In the genomic region with DNA sequence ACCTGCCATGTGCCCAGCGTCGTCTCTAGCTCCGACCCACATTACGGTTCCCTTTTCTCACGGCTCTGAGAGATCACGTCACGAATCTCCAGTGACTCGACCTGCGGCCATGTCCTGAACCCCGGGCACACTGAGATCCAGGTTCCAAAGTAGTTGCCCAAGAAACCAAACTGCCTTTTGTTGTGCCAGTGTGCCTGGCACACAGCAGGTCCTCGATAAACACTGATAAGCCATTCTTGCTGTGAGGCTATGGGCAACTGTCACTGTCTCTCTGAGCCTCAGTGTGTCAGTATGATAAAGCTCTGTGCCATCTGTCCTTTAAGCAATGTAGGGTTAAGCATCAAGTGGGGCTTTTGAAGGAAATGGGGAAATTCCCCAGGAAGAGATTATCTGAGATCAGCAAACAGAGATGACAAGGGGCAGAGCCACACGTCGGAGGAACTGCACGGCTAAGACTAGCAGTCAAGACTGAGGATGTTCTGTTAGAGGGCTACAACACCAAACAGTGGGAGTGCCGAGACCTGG, we compare ENCODE assay signal across 20 mouse cellular contexts. TPM values are rescaled to one million over a fixed set of nuclear protein-coding genes. Genes with fewer than 3 reads are reported as not detected.
A peak's percentile ranks its signal among the peaks of the same experiment; 100 is the strongest.
DNase-seq lines count a peak whose midpoint lies in the region; ATAC-seq and TF ChIP-seq lines count a peak whose summit lies in the region.
"Had no signal": no experiment of that assay in that cellular context is flagged by ENCODE, and none has a peak within 500 bp of the region (broad histone marks: within the 10 kb centered on the region; RNA-seq: fewer than 3 reads in every experiment).

No protein-coding gene starts in this region.

- H3K36me3 ChIP-seq in heart, postnatal 0 days (replicated peaks; ENCODE audit: control insufficient read depth, insufficient read depth, low read length): no peaks in the 10 kb centered on the region
- no peaks in the 10 kb centered on the region for H3K36me3 ChIP-seq in macrophage (ENCODE audit: inconsistent target)
- H3K36me3 ChIP-seq: embryonic facial prominence, embryonic 15.5 days; forebrain, embryonic 12.5 days; intestine, embryonic 15.5 days had no signal

- ATAC-seq in heart, postnatal 0 days (ENCODE audit: insufficient read depth, low read depth): no peak
- ATAC-seq in frontal cortex, adult (ENCODE audit: low TSS enrichment): no peak
- ATAC-seq: intestine, embryonic 15.5 days had no signal

- H3K4me3 ChIP-seq in heart, postnatal 0 days (ENCODE audit: low read depth, low read length): no peak overlapping the region
- peak overlapping the region; percentile 1 for H3K4me3 ChIP-seq in bone marrow, adult 2 months (replicated peaks; ENCODE audit: control insufficient read depth, low read depth, low read length)
- H3K4me3 ChIP-seq in macrophage (ENCODE audit: inconsistent target): no peak overlapping the region
- H3K4me3 ChIP-seq: embryonic facial prominence, embryonic 15.5 days; forebrain, embryonic 12.5 days; intestine, embryonic 15.5 days had no signal

- no peaks in the 10 kb centered on the region for H3K9me3 ChIP-seq in heart, postnatal 0 days (replicated peaks; ENCODE audit: control insufficient read depth, low read length)
- H3K9me3 ChIP-seq: embryonic facial prominence, embryonic 15.5 days; forebrain, embryonic 12.5 days; intestine, embryonic 15.5 days had no signal

- DNase-seq in heart, postnatal 0 days (ENCODE audit: low spot score): no peak
- no peak for DNase-seq in heart, adult 8-10 months (ENCODE audit: low spot score)
- peak; percentile 78 for DNase-seq in CD4-positive helper T cell, adult 2 months (ENCODE audit: low read depth, low spot score)
- no peak for DNase-seq in adrenal gland, postnatal 25 days
- DNase-seq in layer of hippocampus, postnatal 36 days: no peak
- DNase-seq: cerebellum, adult 11-12 months; heart, postnatal 36 days; kidney, postnatal 14 days; layer of hippocampus, adult 9-11 months; midbrain, embryonic 14.5 days; thymus, adult 18-20 months had no signal

- H3K27ac ChIP-seq in heart, postnatal 0 days (ENCODE audit: low read depth): peak overlapping the region; percentile 6; the same call in 1 of the 2 replicates
- 0 out of 2 replicates have a peak overlapping the region, but pooled peaks have one; percentile 8 for H3K27ac ChIP-seq in bone marrow, adult 2 months (ENCODE audit: control insufficient read depth, insufficient read depth, low read depth, low read length, poor library complexity)
- H3K27ac ChIP-seq in macrophage: peak overlapping the region; percentile 27
- H3K27ac ChIP-seq: embryonic facial prominence, embryonic 15.5 days; forebrain, embryonic 12.5 days; intestine, embryonic 15.5 days; liver, embryonic 14.5 days had no signal

- TF ChIP-seq CTCF in heart, postnatal 0 days (IDR thresholded peaks at IDR 0.05; ENCODE audit: low read depth): no peak
- TF ChIP-seq CTCF in bone marrow, adult 2 months (IDR thresholded peaks at IDR 0.05; ENCODE audit: control insufficient read depth, insufficient read depth, low read length): no peak

- no peak overlapping the region for H3K4me2 ChIP-seq in heart, postnatal 0 days (ENCODE audit: low read depth, low read length)
- H3K4me2 ChIP-seq: embryonic facial prominence, embryonic 15.5 days; forebrain, embryonic 12.5 days; intestine, embryonic 15.5 days had no signal

- no peak for TF ChIP-seq POLR2A in bone marrow, adult 2 months (IDR thresholded peaks at IDR 0.05; ENCODE audit: borderline replicate concordance, control insufficient read depth, low read depth, low read length)

- 75% methylated on average over 15 of the region's 15 CpGs for WGBS in heart, postnatal 0 days
- 27% methylated on average over 15 of the region's 15 CpGs for WGBS in bone marrow, adult 2 months
- WGBS in macrophage (ENCODE audit: missing documents): 52% methylated on average over 15 of the region's 15 CpGs

- no peaks in the 10 kb centered on the region for H3K79me2 ChIP-seq in macrophage (ENCODE audit: inconsistent target)

- H3K27me3 ChIP-seq in heart, postnatal 0 days (ENCODE audit: control insufficient read depth, insufficient read depth, low read length): no peaks in the 10 kb centered on the region
- H3K27me3 ChIP-seq: embryonic facial prominence, embryonic 15.5 days; intestine, embryonic 15.5 days had no signal

- peaks cover 14% of the 10 kb centered on the region for H3K4me1 ChIP-seq in heart, postnatal 0 days (ENCODE audit: control insufficient read depth, insufficient read depth)
- peaks cover 2% of the 10 kb centered on the region; the same call in 1 of the 2 replicates for H3K4me1 ChIP-seq in bone marrow, adult 2 months (ENCODE audit: control insufficient read depth, insufficient read depth, low read length)

- no peak for TF ChIP-seq EP300 in heart, postnatal 0 days (IDR thresholded peaks at IDR 0.05; ENCODE audit: low read depth)

- H3K9ac ChIP-seq in heart, postnatal 0 days (replicated peaks; ENCODE audit: low read depth, low read length): no peak overlapping the region
- H3K9ac ChIP-seq: embryonic facial prominence, embryonic 15.5 days; forebrain, embryonic 12.5 days; intestine, embryonic 15.5 days; liver, embryonic 14.5 days had no signal

RNA-seq across cellular contexts. Expression of a gene that starts 4.2 kb away (rescaled TPM):
- total RNA-seq in heart, postnatal 0 days (2014; rRNA removed; ENCODE audit: low replicate concordance): 6.7 and 10.5 TPM in 2 replicates
- polyA plus RNA-seq in heart, postnatal 0 days (2015; fragmentation: Nextera tagmentation; extraction: Ambion mirVana): 1.3 and 1.7 TPM in 2 replicates
- 1 to 10 TPM; 2.2 to 3.7 (median 2.6) TPM for total RNA-seq in heart, adult 8-10 months (2022)
- 38.2 and 59.6 TPM in 2 replicates for polyA plus RNA-seq in bone marrow, adult 2 months (2011; ENCODE audit: insufficient read depth, insufficient read length, low replicate concordance, missing spikeins)
- 100 to 1,000 TPM in 1 of 26 experiments, 10 to 100 TPM in 24, 1 to 10 TPM in 1; 6.5 to 121 (median 42.3) TPM for total RNA-seq in macrophage (2018; cell fraction: chromatin; rRNA removed)
- 1 to 10 TPM in 21 of 26 experiments, under 1 TPM in 5; 0.81 to 5.6 (median 1.9) TPM for total RNA-seq in macrophage (2018; cell fraction: cytosol; rRNA removed)
- total RNA-seq in macrophage (2018; cell fraction: nucleus; rRNA removed): 10 to 100 TPM in 23 of 26 experiments, 1 to 10 TPM in 3; 6.4 to 54.8 (median 25.3) TPM
- 0.36 to 5.0 TPM (median 0.59 TPM) in 3 replicates for polyA plus RNA-seq in macrophage (2018)
- total RNA-seq in adrenal gland, postnatal 25 days (2021): 1.4 and 4.5 TPM in 2 replicates
- 1 to 10 TPM; 4.6 to 6.8 TPM for total RNA-seq in layer of hippocampus, postnatal 36 days (2021)
- polyA plus RNA-seq: C2C12 had no signal

RNA-seq across cellular contexts. Expression of a gene that starts 15.9 kb away (rescaled TPM):
- 4.7 and 28.3 TPM in 2 replicates for total RNA-seq in heart, postnatal 0 days (2014; rRNA removed; ENCODE audit: low replicate concordance)
- polyA plus RNA-seq in heart, postnatal 0 days (2015; fragmentation: Nextera tagmentation; extraction: Ambion mirVana): 4.2 and 5.3 TPM in 2 replicates
- total RNA-seq in heart, adult 8-10 months (2022): 10 to 100 TPM; 36.1 to 54.8 (median 38.3) TPM
- 4.3 and 6.2 TPM in 2 replicates for polyA plus RNA-seq in bone marrow, adult 2 months (2011; ENCODE audit: insufficient read depth, insufficient read length, low replicate concordance, missing spikeins)
- 10 to 100 TPM in 16 of 26 experiments, 1 to 10 TPM in 10; 3.8 to 40.1 (median 13.3) TPM for total RNA-seq in macrophage (2018; cell fraction: chromatin; rRNA removed)
- total RNA-seq in macrophage (2018; cell fraction: cytosol; rRNA removed): 10 to 100 TPM; 11.2 to 43.3 (median 21.3) TPM
- total RNA-seq in macrophage (2018; cell fraction: nucleus; rRNA removed): 10 to 100 TPM in 22 of 26 experiments, 1 to 10 TPM in 4; 6.4 to 32.8 (median 17.6) TPM
- polyA plus RNA-seq in macrophage (2018): 6.4 to 26.6 TPM (median 13.9 TPM) in 3 replicates
- 10.1 and 11.3 TPM in 2 replicates for total RNA-seq in adrenal gland, postnatal 25 days (2021)
- total RNA-seq in layer of hippocampus, postnatal 36 days (2021): 100 to 1,000 TPM; 548 to 620 TPM

RNA-seq across cellular contexts. Expression of a gene that starts 34.4 kb away (rescaled TPM):
- total RNA-seq in heart, postnatal 0 days (2014; rRNA removed; ENCODE audit: low replicate concordance): 0.81 and 0.92 TPM in 2 replicates
- polyA plus RNA-seq in heart, postnatal 0 days (2015; fragmentation: Nextera tagmentation; extraction: Ambion mirVana): 0.66 and 2.4 TPM in 2 replicates
- 1 to 10 TPM in 2 of 4 experiments, under 1 TPM in 2; 0.71 to 4.8 (median 1.6) TPM for total RNA-seq in heart, adult 8-10 months (2022)
- polyA plus RNA-seq in bone marrow, adult 2 months (2011; ENCODE audit: insufficient read depth, insufficient read length, low replicate concordance, missing spikeins): not detected in 2 replicates
- total RNA-seq in macrophage (2018; cell fraction: chromatin; rRNA removed): not detected
- not detected for total RNA-seq in macrophage (2018; cell fraction: cytosol; rRNA removed)
- not detected for total RNA-seq in macrophage (2018; cell fraction: nucleus; rRNA removed)
- not detected in 3 replicates for polyA plus RNA-seq in macrophage (2018)
- 0.73 and 1.9 TPM in 2 replicates for total RNA-seq in adrenal gland, postnatal 25 days (2021)
- not detected for total RNA-seq in layer of hippocampus, postnatal 36 days (2021)
- total RNA-seq: left cerebral cortex, postnatal 25 days had no signal
- polyA plus RNA-seq: midbrain, embryonic 14.5 days had no signal

RNA-seq across cellular contexts. Expression of a gene that starts 44.8 kb away (rescaled TPM):
- total RNA-seq in heart, postnatal 0 days (2014; rRNA removed; ENCODE audit: low replicate concordance): 53.9 and 57.2 TPM in 2 replicates
- 25.9 and 27.0 TPM in 2 replicates for polyA plus RNA-seq in heart, postnatal 0 days (2015; fragmentation: Nextera tagmentation; extraction: Ambion mirVana)
- 10 to 100 TPM; 26.6 to 42.2 (median 33.0) TPM for total RNA-seq in heart, adult 8-10 months (2022)
- polyA plus RNA-seq in bone marrow, adult 2 months (2011; ENCODE audit: insufficient read depth, insufficient read length, low replicate concordance, missing spikeins): 73.7 and 144 TPM in 2 replicates
- total RNA-seq in macrophage (2018; cell fraction: chromatin; rRNA removed): 1,000 to 10,000 TPM in 5 of 26 experiments, 100 to 1,000 TPM in 21; 184 to 1,471 (median 493) TPM
- total RNA-seq in macrophage (2018; cell fraction: cytosol; rRNA removed): 100 to 1,000 TPM in 2 of 26 experiments, 10 to 100 TPM in 24; 31.0 to 140 (median 69.6) TPM
- total RNA-seq in macrophage (2018; cell fraction: nucleus; rRNA removed): 1,000 to 10,000 TPM in 2 of 26 experiments, 100 to 1,000 TPM in 24; 160 to 1,941 (median 340) TPM
- 30.4 to 56.1 TPM (median 32.6 TPM) in 3 replicates for polyA plus RNA-seq in macrophage (2018)
- 42.9 and 50.5 TPM in 2 replicates for total RNA-seq in adrenal gland, postnatal 25 days (2021)
- 100 to 1,000 TPM; 111 to 118 TPM for total RNA-seq in layer of hippocampus, postnatal 36 days (2021)

RNA-seq across cellular contexts. Expression of a gene that starts 51.8 kb away (rescaled TPM):
- 0.27 and 2.7 TPM in 2 replicates for total RNA-seq in heart, postnatal 0 days (2014; rRNA removed; ENCODE audit: low replicate concordance)
- 0.08 and 0.19 TPM in 2 replicates for polyA plus RNA-seq in heart, postnatal 0 days (2015; fragmentation: Nextera tagmentation; extraction: Ambion mirVana)
- 1 to 10 TPM; 2.6 to 3.8 (median 3.4) TPM for total RNA-seq in heart, adult 8-10 months (2022)
- polyA plus RNA-seq in bone marrow, adult 2 months (2011; ENCODE audit: insufficient read depth, insufficient read length, low replicate concordance, missing spikeins): 0.23 and 2.3 TPM in 2 replicates
- total RNA-seq in macrophage (2018; cell fraction: chromatin; rRNA removed): 1 to 10 TPM in 19 of 26 experiments, under 1 TPM in 7; 0.50 to 7.1 (median 1.5) TPM
- under 1 TPM; 0.09 to 0.59 (median 0.22) TPM for total RNA-seq in macrophage (2018; cell fraction: cytosol; rRNA removed)
- 1 to 10 TPM in 13 of 26 experiments, under 1 TPM in 13; 0.29 to 3.0 (median 0.94) TPM for total RNA-seq in macrophage (2018; cell fraction: nucleus; rRNA removed)
- 0.14 to 0.27 TPM (median 0.22 TPM) in 3 replicates for polyA plus RNA-seq in macrophage (2018)
- 3.7 and 3.8 TPM in 2 replicates for total RNA-seq in adrenal gland, postnatal 25 days (2021)
- total RNA-seq in layer of hippocampus, postnatal 36 days (2021): 10 to 100 TPM; 32.5 to 36.7 TPM

Comparison
In these comparisons a context has a peak if more than half of its experiments do, and no peak if none do; other contexts are left out.
1. RNA of a gene that starts 15.9 kb away (total RNA-seq): 548 to 620 TPM in layer of hippocampus, postnatal 36 days; 36.1 to 54.8 TPM in heart, adult 8-10 months, 10.1 to 11.3 TPM in adrenal gland, postnatal 25 days and 4.7 to 28.3 TPM in heart, postnatal 0 days; every median in the first group is over 4 times any median in the second.
2. Peak in every context shown above with its lines, with median percentiles within 50 percentile points of each other: H3K27ac ChIP-seq.